Mouse (Mus musculus): ENCODE results near the gene Fpr-rs6.

Fpr-rs6 gene

DNA sequence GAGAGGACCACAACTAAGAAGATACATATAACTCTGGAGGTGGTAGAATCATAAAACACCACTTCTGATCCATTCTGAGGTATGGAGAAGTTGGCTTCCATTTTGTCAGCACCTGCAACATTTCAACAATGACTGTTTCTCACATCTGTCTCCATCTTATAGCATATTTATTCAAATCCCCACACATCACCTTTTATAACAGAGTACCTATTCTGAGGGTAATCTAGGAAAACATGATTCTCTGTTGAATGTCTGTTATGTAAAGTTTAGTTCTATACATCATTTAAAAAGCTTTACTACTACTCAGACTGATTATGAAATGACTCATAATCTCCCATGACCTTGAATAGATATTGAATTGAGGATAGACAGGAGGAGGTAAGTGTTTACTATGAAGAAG, at the start of gene Fpr-rs6:
Fpr-rs6 (minus strand) TSS at position 101 of the 400 bp plus-strand sequence.
- DNase-seq (ENCODE audit: low spot score): no peak
